Mouse (Mus musculus): ENCODE measurements around the gene Prkca.

GRCm38 (mm10) chr11:108243633-108244032 is 100.1 kb downstream of the Prkca start:
- TF ChIP-seq POLR2A (IDR thresholded peaks at IDR 0.05; ENCODE audit: extremely low read depth, insufficient read depth, low read length) (no peak), CTCF (IDR thresholded peaks at IDR 0.05; ENCODE audit: extremely low read depth, insufficient read depth, low read length) (no peak)
